Mouse (Mus musculus) forebrain, postnatal 0 days (tissue): ENCODE results near the gene Zfp735. TPM values are rescaled to one million over a fixed set of nuclear protein-coding genes. Genes with fewer than 3 reads are reported as not detected.

Source experiments
- ATAC-seq: fragments of 200-750 bp; cut with Nextera tagmentation; 2 replicates; pipeline ENCODE4 v1.8.0; 2017; ENCODE audit warnings: mild to moderate bottlenecking, moderate library complexity
- DNase-seq: peaks from one replicate; pipeline ENCODE4 v3.0.0-alpha.2; 2015
- H3K27ac ChIP-seq: fragments of 300-500 bp; sonication (generic); 2 replicates; pipeline ENCODE4 v1.5.1; 2014; ENCODE audit warnings: low read depth, mild to moderate bottlenecking, antibody characterized with exemption, low read length, moderate library complexity, mixed read lengths
- H3K27me3 ChIP-seq: fragments of 300-500 bp; sonication (generic); 2 replicates; pipeline ENCODE4 v1.6.1; 2014; ENCODE audit warnings: mild to moderate bottlenecking, low read length, mixed read lengths; ENCODE audit not compliant: insufficient read depth
- H3K36me3 ChIP-seq: fragments of 300-500 bp; sonication (generic); 2 replicates; pipeline ENCODE4 v1.6.1; 2014; ENCODE audit warnings: mild to moderate bottlenecking, moderate library complexity; ENCODE audit not compliant: insufficient read depth
- H3K4me1 ChIP-seq: fragments of 300-500 bp; sonication (generic); 2 replicates; pipeline ENCODE4 v1.6.1; 2014; ENCODE audit warnings: antibody characterized with exemption; ENCODE audit not compliant: insufficient read depth
- H3K4me2 ChIP-seq: fragments of 300-500 bp; sonication (generic); 2 replicates; pipeline ENCODE4 v1.6.1; 2014; ENCODE audit warnings: low read depth, mild to moderate bottlenecking, moderate library complexity
- H3K4me3 ChIP-seq: fragments of 300-500 bp; sonication (generic); 2 replicates; pipeline ENCODE4 v1.5.1; 2014; ENCODE audit warnings: low read depth, low read length, mixed read lengths
- H3K9ac ChIP-seq: fragments of 300-500 bp; sonication (generic); 2 replicates; pipeline ENCODE4 v1.6.1; 2014; ENCODE audit warnings: mild to moderate bottlenecking
- H3K9me3 ChIP-seq: fragments of 300-500 bp; sonication (generic); 2 replicates; pipeline ENCODE4 v1.6.1; 2016; ENCODE audit warnings: low read length
- CTCF ChIP-seq: sonication (generic); IDR thresholded peaks from 2 replicates; pipeline ENCODE4 v1.5.1; 2016; ENCODE audit warnings: antibody characterized with exemption, control low read depth, low read depth
- WGBS: fragments of 180-500 bp; shearing (Covaris S2); extraction: QIAGEN DNeasy Blood & Tissue Kit; methylation state at CpG from one replicate; pipeline ENCODE4 v1.1.7; 2014; 5-methylcytosine and 5-hydroxymethylcytosine counted together
- polyA plus RNA-seq: library from polyadenylated mRNA; unstranded; fragments of >200 nt; fragmentation: Nextera tagmentation; extraction: Ambion mirVana; gene quantifications from 2 replicates; pipeline ENCODE4 v1.2.1, GENCODE M21; 2015
- total RNA-seq: library from RNA; depleted of rRNA; stranded (reverse); fragments of >200 nt; gene quantifications from 2 replicates; pipeline ENCODE4 v1.2.3, GENCODE M21; 2014; rRNA removed

Gene Zfp735
- total RNA-seq, result not detected in 2 replicates
- not detected in 2 replicates for polyA plus RNA-seq

DNA sequence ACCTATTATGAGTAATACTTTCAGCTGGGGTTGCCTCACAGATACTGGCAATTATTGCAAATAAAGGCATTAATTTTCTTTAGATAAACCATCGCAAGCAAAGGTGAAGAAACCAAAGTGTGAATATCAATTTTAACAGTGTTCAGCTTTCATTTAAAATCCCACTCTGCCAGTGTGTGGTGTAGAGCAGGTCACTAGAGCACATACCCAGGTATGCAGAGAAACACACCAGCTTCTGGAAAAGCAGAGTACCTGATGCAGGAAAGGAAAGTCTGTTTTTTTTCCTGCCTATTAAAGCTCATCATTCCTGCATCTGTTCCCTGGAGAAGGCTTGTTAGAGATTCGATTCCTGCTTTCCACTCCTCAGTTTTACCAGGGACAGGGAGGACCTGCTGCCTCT is at the start of gene Zfp735:
Gene Zfp735 (plus strand): TSS at position 301 of the 400 bp plus-strand sequence.
- DNase-seq, result no peak
- no peaks in the 10 kb centered on the region for H3K36me3 ChIP-seq
- no peaks in the 10 kb centered on the region for H3K9me3 ChIP-seq
- H3K9ac ChIP-seq, result no peak within 1 kb of the TSS
- no peak within 1 kb of the TSS for H3K4me2 ChIP-seq
- H3K27ac ChIP-seq, result no peak within 1 kb of the TSS
- ATAC-seq, result no peak
- no peaks in the 10 kb centered on the region for H3K4me1 ChIP-seq
- no peak for TF ChIP-seq CTCF
- no peaks in the 10 kb centered on the region for H3K27me3 ChIP-seq
- 84% methylated on average over 2 of the region's 2 CpGs for WGBS
- no peak within 1 kb of the TSS for H3K4me3 ChIP-seq

DNA sequence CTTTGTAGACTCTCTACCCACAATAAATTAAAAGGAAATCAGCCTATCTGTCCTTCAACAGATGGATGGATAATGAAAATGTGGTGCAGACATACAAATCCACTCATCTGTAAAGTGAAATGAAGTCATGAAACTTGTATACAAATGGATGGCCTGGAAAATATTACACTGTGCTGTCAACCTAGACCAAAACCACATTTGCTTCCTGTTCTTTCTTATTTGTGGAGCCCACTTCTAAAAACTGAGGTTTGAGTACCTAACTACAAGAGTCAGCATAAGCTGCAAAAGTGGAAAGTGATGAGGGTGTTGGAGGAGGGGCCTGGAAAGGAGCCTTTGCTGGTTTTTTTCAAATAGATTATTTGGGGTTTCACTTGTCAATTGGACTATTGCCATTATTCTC is 70.5 kb downstream of the Zfp735 start:
- Histone ChIP-seq H3K27me3 (no peaks in the 10 kb centered on the region), H3K9me3 (peaks cover 12% of the 10 kb centered on the region; the same call in 1 of the 2 replicates), H3K9ac (no peak overlapping the region), H3K27ac (no peak overlapping the region), H3K4me3 (no peak overlapping the region), H3K36me3 (no peaks in the 10 kb centered on the region), H3K4me1 (no peaks in the 10 kb centered on the region), H3K4me2 (no peak overlapping the region)
- DNase-seq, result no peak
- no peak for TF ChIP-seq CTCF
- no peak for ATAC-seq

Other genes with a start within 250 kb of the Zfp735 start
- gene Olfr380, start 231.3 kb upstream of the Zfp735 start, total RNA-seq, result not detected in 2 replicates
- not detected in 2 replicates for gene Olfr380, start 231.3 kb upstream of the Zfp735 start, polyA plus RNA-seq
- not detected in 2 replicates for gene Olfr381, start 197.2 kb upstream of the Zfp735 start, total RNA-seq
- not detected in 2 replicates for gene Olfr381, start 197.2 kb upstream of the Zfp735 start, polyA plus RNA-seq
- gene Olfr382, start 171.6 kb upstream of the Zfp735 start, total RNA-seq, result not detected in 2 replicates
- gene Olfr382, start 171.6 kb upstream of the Zfp735 start, polyA plus RNA-seq, result not detected in 2 replicates
- gene Olfr385, start 95.8 kb upstream of the Zfp735 start, total RNA-seq, result not detected in 2 replicates
- not detected in 2 replicates for gene Olfr385, start 95.8 kb upstream of the Zfp735 start, polyA plus RNA-seq
- not detected in 2 replicates for gene Olfr384, start 90.2 kb upstream of the Zfp735 start, total RNA-seq
- gene Olfr384, start 90.2 kb upstream of the Zfp735 start, polyA plus RNA-seq, result not detected in 2 replicates
- gene Olfr389, start 91.9 kb downstream of the Zfp735 start, total RNA-seq, result not detected in 2 replicates
- not detected in 2 replicates for gene Olfr389, start 91.9 kb downstream of the Zfp735 start, polyA plus RNA-seq
- not detected in 2 replicates for gene Olfr390, start 94.2 kb downstream of the Zfp735 start, total RNA-seq
- not detected in 2 replicates for gene Olfr390, start 94.2 kb downstream of the Zfp735 start, polyA plus RNA-seq
- gene Olfr391-ps, start 114.3 kb downstream of the Zfp735 start, total RNA-seq, result not detected in 2 replicates
- gene Olfr391-ps, start 114.3 kb downstream of the Zfp735 start, polyA plus RNA-seq, result not detected in 2 replicates
- gene Olfr392, start 128.3 kb downstream of the Zfp735 start, total RNA-seq, result not detected in 2 replicates
- not detected in 2 replicates for gene Olfr392, start 128.3 kb downstream of the Zfp735 start, polyA plus RNA-seq
- gene Olfr393, start 162.7 kb downstream of the Zfp735 start, total RNA-seq, result not detected in 2 replicates
- gene Olfr393, start 162.7 kb downstream of the Zfp735 start, polyA plus RNA-seq, result not detected in 2 replicates
- not detected in 2 replicates for gene Olfr394, start 202.0 kb downstream of the Zfp735 start, total RNA-seq
- gene Olfr394, start 202.0 kb downstream of the Zfp735 start, polyA plus RNA-seq, result not detected in 2 replicates
- not detected in 2 replicates for gene Olfr395, start 220.5 kb downstream of the Zfp735 start, total RNA-seq
- not detected in 2 replicates for gene Olfr395, start 220.5 kb downstream of the Zfp735 start, polyA plus RNA-seq
- gene Olfr23, start 247.9 kb downstream of the Zfp735 start, total RNA-seq, result not detected in 2 replicates
- not detected in 2 replicates for gene Olfr23, start 247.9 kb downstream of the Zfp735 start, polyA plus RNA-seq